Mouse (Mus musculus) left cerebral cortex, postnatal 10 days (tissue): ENCODE measurements around the gene Rnf220. TPM values are rescaled to one million over a fixed set of nuclear protein-coding genes. Genes with fewer than 3 reads are reported as not detected.
A peak's percentile ranks its signal among the peaks of the same experiment; 100 is the strongest.
"Not testable (repeated sequence)": the region's sequence is repeated elsewhere in the genome, so short reads cannot be mapped to it uniquely, and the experiment has no call there.

Experiments used
- DNase-seq, 2 experiments: peaks; one replicate each; pipeline ENCODE4 v3.0.0; 2021 to 2022; ENCODE audit warnings: low spot score in 2 of 2, mixed read lengths in 1 of 2; ENCODE audit errors: extremely low spot score in 1 of 2
- intact Hi-C: fragments of 180-260 bp; cut with DNase I; formaldehyde crosslinking; loops from one replicate; pipeline ENCODE4 v1.15.1; 2025
- total RNA-seq, 2 experiments: library from RNA; stranded (reverse); gene quantifications; 2 replicates each; pipeline ENCODE4 v1.2.3; 2021

The Rnf220 gene
- total RNA-seq, 2 experiments from 2014 or later, result 136 to 144 TPM

DNA sequence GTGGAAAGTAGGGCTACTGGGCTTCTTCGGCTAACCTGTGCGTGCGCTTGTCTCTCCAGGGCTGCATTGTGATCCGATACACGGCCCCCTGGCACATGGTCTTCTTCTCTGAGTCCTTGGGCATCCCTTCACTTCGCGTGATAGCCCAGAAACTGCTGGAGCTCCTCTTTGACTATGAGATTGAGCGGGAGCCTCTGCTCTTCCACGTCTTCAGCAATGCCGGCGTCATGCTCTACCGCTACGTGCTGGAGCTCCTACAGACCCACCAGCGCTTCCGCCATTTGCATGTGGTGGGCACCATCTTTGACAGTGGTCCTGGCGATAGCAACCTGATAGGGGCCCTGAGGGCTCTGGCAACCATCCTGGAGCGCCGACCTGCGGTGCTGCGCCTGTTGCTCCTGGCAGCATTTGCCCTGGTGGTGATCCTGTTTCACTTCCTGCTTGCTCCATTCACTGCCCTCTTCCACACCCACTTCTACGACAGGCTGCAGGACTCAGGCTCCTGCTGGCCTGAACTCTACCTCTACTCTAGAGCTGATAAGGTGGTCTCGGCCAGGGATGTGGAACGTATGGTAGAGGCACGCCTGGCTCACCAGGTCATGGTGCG is 228.9 kb downstream of the Rnf220 start:
- intact Hi-C loops, result no loop called here

DNA sequence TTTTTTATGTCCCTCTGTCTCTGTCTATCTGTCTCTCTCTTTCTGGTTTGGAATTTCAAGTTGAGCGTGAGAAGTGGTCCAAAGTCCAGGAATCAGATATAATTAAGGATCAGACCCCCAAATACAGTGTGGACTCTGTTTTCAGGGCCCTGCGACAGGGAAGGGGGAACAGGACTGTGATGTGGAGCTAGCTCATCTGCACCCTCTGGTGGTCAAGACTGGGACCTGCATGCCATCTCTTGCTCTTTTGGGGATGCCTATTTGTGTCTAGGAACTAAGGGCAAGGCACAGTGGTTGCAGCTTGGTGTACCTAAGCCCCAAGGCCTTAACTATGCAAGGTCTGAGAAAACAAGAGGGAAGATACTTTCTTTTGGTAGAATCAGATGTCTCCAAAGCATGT is 229.6 kb downstream of the Rnf220 start:
- peak; percentile 74 to 79 for DNase-seq
- intact Hi-C loops, result no loop called here

More for the DNA sequence above, 228.9 kb downstream of the Rnf220 start:
- DNase-seq, result no peak

DNA sequence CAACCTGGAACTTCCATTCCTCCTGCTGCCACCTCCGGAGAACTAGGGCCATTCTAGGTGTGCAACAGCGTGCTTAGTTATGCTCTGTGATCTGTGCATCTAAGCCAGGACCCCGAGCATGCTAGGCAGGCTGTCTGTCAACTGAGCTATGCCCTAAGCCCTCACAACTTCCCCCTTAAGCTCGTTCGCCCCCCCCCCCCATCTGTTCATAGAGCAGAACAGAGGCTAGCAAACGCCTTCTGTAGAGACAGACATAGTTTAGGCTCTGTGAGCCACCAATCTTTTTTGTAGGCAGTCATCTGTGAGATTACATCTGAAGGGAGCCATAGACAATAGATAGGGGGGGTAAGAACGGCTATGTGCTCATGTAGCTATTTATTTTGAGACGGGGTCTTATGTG is 233.9 kb downstream of the Rnf220 start:
- no peak for DNase-seq
- intact Hi-C loops, result no loop called here

DNA sequence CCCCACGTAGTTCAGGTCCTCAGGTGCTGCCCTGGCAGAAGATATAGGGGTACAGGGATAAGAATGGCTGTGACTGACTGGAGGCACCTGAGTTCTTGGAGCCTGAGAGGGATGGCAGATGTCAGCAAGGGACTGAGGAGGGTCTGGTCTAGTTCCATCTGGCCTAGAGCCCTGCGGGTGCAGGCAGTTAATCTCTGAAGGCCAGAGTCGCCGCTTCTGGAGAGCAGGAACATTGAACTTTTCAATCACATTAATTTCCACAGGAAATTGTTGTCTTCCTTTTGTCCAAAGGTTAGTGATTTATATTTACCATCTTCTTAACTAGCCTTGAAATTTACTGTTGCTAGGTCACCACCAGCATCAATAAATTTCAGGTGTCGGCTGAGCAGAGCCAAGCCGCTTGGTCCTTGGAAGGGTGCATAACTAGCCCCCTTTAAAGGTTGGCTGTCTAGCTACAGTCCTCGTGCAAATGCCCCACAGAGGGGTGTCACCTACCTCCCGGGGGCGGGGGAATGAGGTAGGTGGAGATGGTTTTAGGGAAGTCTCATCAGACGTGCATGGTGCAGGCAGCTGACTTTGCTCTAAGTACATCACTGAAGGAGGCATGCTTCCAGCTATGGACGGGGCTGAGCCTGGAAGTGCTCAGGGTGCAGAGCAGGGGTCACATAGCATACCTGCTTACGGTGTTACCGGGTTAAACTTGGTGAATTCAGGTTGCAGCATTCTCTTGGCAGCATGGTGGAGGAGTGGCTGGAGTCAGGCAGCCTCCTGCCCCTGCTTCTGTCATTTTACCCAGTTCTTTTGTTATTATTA is 234.5 kb downstream of the Rnf220 start:
- DNase-seq, result no peak
- intact Hi-C loops, result no loop called here

DNA sequence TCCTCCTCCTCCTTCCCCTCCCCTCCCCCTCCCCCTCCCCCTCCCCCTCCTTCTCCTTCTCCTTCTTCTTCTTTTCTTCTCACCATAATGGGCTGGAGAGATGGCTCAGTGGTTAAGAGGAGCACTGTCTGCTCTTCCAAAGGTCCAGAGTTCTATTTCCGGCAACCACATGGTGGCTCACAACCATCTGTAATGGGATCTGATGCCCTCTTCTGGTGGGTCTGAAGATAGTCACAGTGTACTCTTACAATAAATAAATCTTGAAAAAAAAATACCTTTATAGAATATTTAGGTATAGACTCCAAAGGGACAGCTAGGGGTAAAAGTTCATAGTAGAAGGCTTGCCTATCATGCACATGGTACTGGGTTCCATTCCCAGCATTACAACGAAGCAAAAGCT is 235.6 kb downstream of the Rnf220 start:
- no peak for DNase-seq
- intact Hi-C loops, result no loop called here

DNA sequence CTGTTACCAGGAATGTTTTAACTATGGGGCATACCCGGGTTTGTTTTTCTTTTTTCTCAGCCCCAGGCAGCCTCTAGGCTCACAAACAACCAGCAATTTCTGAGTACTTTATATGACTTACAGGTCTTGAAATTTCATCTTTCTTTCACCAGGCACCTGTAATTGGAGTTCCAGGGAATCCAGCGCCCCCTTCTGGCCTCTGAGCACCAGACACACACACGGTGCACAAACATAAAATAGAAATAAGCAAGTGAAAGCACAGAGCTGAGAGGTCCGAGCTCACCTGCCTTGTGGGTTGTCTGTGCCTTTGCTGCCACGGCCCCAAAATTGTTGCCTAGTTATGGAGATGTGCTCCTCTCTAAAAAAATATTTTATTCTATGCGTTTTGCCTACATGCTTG is 236.9 kb downstream of the Rnf220 start:
- DNase-seq, intact Hi-C loops: not testable (repeated sequence)

DNA sequence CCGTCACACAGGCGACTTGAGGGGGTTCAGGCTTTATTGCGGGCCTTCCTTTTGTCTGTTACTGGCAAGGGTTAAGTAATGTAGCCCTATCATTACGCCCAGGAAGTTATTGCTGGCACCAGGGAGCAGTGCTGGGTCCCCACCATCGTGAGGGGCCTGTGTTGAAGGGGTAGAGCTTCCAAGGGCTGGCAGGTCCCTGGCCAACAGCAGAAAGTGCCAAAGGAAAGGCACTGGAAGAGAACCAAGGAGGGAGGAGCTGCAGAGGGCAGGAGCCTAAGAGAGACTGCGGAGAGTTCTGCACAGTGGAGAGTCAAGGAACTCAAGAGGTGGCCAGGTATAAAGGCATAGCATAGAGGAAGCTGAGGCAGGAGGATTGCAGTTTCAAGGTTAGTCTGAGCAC is 242.2 kb downstream of the Rnf220 start:
- intact Hi-C loops, result no loop called here
- DNase-seq, result no peak

DNA sequence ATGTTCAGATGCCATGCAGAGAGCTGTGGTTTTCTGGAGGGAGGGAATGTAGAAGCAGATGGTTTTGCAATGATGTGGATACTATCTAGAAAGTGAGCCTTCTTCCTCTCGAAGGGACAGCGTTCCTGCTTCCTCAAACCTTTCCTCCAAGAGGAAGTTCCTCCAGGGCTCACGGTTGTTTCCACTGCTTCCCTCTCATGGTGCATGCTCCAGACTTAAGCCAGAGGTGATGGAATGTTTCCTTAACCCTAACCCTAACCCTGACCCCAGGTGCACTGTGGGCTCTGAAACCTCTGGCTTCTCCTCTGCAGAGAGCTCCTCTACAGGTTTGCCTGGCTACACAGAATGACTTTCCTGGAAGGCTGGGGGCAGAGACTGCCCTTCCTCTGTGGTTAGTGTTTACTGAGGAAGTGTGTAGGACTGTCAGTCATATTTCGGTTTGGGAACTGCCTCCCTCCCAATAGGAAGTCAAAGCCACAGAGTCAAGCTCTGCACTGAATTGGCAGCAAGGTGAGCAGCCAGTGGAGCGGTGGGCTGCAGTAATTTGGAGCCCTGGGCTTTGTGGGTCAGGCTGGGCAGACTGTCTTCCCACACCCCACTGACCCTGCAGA is 242.7 kb downstream of the Rnf220 start:
- DNase-seq, result no peak
- intact Hi-C loops, result no loop called here

DNA sequence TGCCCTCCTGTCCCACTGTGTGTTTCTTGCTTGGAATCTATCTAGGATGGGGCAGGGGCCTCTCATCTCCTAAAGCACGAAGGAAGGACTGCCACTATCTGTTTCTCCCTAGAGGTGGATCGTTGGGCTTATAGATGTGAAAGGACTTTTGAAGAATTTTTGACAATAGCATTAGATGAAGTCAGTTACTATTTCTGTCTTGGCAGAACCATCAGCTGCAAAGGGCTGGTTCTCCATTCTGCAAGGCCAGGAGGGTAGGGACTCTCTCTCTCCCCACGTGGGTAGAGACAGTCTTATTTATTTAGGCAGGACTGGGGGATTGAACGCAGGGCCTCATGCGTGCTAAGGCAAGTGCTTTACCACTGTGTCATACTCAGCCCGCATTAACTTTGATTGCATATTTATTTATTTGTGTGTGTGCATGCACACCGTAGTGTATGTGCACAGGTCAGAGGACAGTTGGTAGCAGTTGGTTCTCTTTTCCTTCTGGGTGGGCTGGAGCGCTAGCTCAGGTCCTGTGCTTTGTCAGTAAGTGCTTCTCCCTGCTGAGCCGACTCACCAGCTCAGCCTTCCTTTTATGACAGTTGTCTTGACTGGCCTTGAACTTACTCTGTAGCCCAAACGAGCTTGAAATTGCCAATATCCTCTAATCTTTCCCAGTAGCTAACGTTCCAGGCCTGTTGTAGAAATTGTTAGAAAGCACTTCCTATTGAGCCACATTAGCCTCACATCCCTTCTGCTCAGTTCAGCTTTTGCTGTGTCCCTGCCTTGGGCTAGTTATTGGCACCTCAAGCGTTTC is 243.4 kb downstream of the Rnf220 start:
- intact Hi-C loops, result no loop called here
- no peak for DNase-seq

DNA sequence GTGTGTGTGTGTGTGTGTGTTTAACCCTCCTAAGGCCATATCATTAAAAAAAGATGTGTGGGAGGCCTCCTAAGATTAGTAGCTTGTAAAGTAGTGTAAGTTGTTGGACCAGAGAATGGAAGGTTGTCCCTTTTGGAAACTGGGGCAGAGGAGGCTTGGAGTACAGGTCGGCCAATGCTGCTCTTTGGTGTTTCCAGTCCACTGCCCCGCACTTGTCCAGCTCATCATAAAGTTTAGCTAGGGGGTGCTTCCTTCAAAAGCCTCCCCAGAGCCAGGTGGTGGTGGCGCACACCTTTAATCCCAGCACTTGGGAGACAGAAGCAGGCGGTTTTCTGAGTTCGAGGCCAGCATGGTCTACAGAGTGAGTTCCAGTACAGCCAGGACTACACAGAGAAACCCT is 244.1 kb downstream of the Rnf220 start:
- DNase-seq, result no peak
- intact Hi-C loops, result no loop called here

DNA sequence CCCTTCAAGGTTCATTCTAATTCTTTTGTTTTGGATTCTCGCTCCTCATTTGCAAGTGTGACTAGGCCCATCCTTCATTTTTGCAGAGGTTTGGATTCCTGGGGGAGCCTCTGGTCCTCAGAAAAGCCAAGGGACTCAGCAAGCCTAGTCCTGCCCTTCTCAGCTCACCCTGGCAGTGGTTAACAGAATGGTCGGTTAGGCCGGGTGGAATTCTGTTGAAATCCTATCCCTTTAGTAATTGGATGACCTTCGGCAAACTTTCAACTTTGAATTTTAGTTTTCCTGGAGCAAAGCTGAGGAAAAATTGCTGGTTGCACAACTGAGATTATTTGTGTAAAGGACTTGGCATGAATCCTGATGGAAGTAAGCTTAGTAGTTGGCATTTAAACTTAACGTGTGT is 244.5 kb downstream of the Rnf220 start:
- intact Hi-C loops, result no loop called here
- no peak for DNase-seq

DNA sequence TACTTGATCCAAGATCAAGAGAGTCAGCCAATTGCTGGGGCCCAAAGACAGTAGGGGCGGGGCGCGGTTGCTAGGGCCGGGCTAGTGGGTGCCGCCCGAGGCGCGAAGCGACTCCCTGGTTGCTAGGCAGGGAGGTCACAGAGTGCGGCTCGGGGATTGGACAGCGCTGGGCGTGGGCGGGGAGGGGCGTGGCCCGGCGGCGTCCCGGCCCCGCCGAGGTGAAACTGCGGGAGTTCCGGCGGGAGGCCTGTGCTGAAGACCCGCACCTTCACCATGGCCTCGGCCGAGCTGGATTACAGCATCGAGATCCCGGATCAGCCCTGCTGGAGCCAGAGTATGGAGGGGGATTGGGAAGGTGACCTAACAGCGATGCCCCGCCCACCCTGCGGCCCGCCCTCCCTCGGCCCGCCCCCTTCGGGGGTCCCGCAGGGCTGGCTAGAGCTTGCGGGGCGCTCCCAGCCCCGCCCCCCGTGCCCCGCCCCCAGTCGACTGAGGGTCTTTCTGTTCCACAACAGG is 245.0 kb downstream of the Rnf220 start, which contains the start of the genes Tmem53 and Armh1:
Gene Tmem53 (plus strand): TSS at position 151 of the 516 bp plus-strand sequence.
Gene Armh1 (minus strand): TSS at position 325 of the 516 bp plus-strand sequence.
- peak; percentile 64 to 93 for DNase-seq
- intact Hi-C loops, result no loop called here

DNA sequence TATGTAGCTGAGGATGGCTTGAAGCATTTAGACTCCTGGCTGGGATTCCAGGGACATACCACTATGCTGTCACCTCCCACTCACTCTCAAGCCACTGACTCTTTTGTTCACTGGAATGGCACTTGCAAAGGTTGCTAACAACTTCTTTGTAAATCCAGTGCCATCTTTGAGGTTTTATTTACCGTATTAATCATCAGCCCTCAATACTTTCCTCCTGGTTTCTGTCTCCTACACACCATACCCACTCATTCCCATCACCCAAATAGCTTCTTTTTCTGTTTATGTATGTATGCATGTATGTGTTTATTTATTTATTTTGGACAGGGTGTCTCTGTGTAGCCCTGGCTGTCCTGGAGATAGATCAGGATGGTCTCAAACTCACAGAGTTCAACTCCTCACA is 245.9 kb downstream of the Rnf220 start:
- intact Hi-C loops, result no loop called here
- DNase-seq, result no peak

DNA sequence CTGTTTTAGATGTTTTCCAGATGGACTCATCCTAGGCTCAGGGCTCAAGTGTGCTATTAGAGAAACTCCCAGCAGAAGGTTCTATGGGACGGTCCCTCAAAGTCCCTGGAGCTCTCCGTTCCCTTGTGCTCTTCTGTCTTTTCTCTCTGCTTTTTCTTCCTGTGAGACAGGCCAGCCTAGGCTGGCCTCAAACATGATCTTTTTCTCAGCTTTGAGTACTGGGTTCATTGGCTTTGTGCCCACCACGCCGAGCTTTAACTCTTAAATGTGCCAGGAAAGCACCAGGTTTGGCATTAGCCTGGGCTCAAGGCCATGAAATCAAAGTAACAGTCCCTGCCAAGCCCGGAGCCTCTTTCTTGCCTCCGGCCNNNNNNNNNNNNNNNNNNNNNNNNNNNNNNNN is 256.0 kb downstream of the Rnf220 start:
- DNase-seq, result no peak
- intact Hi-C loops, result no loop called here

DNA sequence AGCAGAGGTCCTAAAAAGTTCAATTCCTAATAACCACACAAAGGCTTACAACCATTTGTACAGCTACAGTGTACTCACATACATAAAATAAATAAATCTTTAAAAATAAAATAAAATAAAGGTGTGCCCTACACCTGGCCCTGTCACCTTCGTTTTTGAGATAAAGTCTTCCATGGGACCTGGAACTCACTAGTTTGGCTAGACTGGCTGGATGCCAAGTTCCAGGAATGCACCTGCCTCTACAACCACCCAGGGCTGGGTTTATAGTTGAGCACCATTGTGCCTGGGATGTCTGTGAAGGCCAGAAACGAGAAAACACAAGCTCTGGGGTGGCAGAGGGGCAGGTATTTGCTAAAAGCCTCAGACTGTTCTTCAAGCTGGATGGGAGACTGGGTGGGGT is 257.7 kb downstream of the Rnf220 start:
- no peak for DNase-seq
- intact Hi-C loops, result no loop called here

DNA sequence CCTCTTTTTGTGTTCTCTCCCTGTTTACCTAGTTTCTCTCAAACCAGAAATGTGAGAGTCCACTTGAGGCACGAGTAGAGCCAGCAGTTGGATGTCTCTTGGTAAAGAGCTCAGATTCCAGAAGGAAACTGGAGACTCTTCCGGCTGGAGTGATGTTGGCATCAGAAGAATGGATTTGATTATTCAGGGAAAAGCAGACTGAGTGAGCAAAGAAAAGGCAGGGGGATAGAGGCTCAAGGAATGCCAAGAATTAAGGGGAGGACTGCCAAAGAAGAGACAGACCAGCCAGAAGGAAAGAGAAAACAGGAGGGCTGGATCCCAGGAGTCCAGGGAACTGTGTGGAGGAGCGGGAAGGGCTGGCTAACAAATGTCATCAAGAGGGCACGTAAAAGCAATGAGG is 261.0 kb downstream of the Rnf220 start:
- intact Hi-C loops, result no loop called here
- no peak for DNase-seq

DNA sequence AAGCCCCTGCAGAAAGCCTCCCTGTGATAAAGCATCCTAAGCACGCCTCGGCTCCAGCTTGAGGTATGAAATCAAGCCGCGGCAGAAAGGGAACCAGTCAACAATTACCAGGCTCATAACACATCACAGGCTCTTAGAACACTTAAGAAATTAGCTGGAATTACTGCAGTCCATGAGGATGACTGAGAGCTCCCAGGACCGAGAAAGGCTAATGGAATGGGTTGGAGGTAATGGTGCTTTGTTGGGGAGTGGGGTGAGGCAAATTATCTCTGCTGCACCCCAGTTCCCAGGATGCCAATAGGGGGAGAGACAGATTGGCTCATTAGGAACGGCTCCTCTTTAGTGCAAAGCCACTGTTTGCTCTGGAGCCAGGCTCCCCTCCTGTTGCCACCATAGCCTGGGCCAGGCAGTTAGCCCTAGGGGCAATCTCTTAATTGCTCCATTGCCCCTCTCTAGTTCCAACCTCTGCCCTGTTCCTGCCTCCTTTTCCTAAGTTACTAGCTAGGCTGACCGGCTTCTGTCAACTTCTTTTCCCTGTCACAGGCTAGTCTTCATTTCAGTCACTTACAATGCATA is 262.6 kb downstream of the Rnf220 start:
- intact Hi-C loops, result no loop called here
- DNase-seq, result no peak

DNA sequence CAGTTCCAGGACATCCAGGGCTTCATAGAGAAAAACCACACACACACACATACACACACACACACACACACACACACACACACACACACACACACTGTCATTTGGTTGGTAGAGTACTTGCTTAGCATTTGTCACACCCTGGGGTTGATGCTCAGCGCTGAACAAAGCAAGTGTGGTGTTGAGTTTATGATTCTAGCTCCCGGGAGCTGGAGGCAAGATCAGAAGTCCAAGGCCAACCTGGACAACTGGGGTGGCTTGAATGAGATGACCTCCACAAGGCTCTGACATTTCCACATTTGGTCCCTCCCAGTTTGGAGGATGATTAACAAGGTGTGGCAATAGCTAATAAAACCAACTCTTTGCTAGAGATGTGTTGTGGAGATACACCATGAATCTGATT is 265.6 kb downstream of the Rnf220 start:
- intact Hi-C loops, result no loop called here
- no peak for DNase-seq

DNA sequence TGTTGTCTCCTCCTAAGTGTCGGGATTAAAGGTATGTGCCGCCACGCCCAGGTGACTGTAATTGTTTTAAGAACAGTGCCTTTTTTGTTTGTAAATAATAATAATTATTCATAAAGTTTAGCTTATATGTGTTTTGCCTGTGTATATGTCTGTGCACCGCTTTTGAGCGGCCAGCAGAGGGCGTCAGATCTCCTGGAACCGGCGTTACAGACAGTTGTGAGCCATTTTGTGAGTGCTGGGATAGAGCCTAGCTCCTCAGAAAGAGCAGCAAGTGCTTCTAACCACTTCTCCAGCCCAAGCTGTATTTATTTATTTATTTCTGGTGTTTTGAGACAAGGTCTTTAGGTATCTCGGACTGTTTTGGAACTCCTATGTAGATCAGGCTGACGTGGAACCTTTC is 266.5 kb downstream of the Rnf220 start:
- no peak for DNase-seq
- intact Hi-C loops, result no loop called here
